Mouse (Mus musculus): ENCODE data around the gene Pex6. TPM values are rescaled to one million over a fixed set of nuclear protein-coding genes. Genes with fewer than 3 reads are reported as not detected.

Pex6 gene
- polyA plus RNA-seq, 1 experiment from 2014 or later: 38.0 TPM

- H3K4me3 ChIP-seq: peak overlapping the region; percentile 93
- H3K36me3 ChIP-seq: peaks cover 7% of the 10 kb centered on the region
- 3% methylated on average over 40 of the region's 41 CpGs for WGBS
- peak overlapping the region; percentile 79 for H3K4me2 ChIP-seq (replicated peaks)
- peaks cover 39% of the 10 kb centered on the region for H3K4me1 ChIP-seq
- peak overlapping the region; percentile 91 for H3K27ac ChIP-seq
- peak; percentile 85 for ATAC-seq (ENCODE audit: low FRiP score)
- H3K9me3 ChIP-seq (replicated peaks): no peaks in the 10 kb centered on the region
- H3K9ac ChIP-seq: peak overlapping the region; percentile 93
- no peaks in the 10 kb centered on the region for H3K27me3 ChIP-seq
These were observed 7.0 kb upstream of the Pex6 start for GRCm38 (mm10) chr17:46703971-46704886.

- H3K4me2 ChIP-seq (replicated peaks): peak within 1 kb of the TSS; percentile 79
- no peaks in the 10 kb centered on the region for H3K27me3 ChIP-seq
- no peaks in the 10 kb centered on the region for H3K9me3 ChIP-seq (replicated peaks)
- peaks cover 39% of the 10 kb centered on the region for H3K4me1 ChIP-seq
- H3K36me3 ChIP-seq: no peaks in the 10 kb centered on the region
- peak within 1 kb of the TSS; percentile 93 for H3K4me3 ChIP-seq
- WGBS: 2% methylated on average over 48 of the region's 48 CpGs
- peak within 1 kb of the TSS; percentile 93 for H3K9ac ChIP-seq
- peak within 1 kb of the TSS; percentile 92 for H3K27ac ChIP-seq
- peak; percentile 95 for ATAC-seq (ENCODE audit: low FRiP score)
These were observed 6.1 kb upstream of the Pex6 start, which contains the start of gene Ppp2r5d for GRCm38 (mm10) chr17:46704887-46705835. Ppp2r5d (minus strand) TSS chr17:46705111.

- Histone ChIP-seq H3K4me3 (no peak overlapping the region), H3K9ac (no peak overlapping the region), H3K4me2 (replicated peaks) (no peak overlapping the region), H3K27ac (no peak overlapping the region), H3K36me3 (no peaks in the 10 kb centered on the region), H3K4me1 (peaks cover 35% of the 10 kb centered on the region), H3K9me3 (replicated peaks) (no peaks in the 10 kb centered on the region), H3K27me3 (no peaks in the 10 kb centered on the region)
- no peak for ATAC-seq (ENCODE audit: low FRiP score)
- 94% methylated on average over 14 of the region's 14 CpGs for WGBS
These were observed 4.7 kb upstream of the Pex6 start for GRCm38 (mm10) chr17:46706375-46707089.

GRCm38 (mm10) chr17:46711612-46712271 is 479 bp downstream of the Pex6 start:
- peaks cover 20% of the 10 kb centered on the region for H3K4me1 ChIP-seq

GRCm38 (mm10) chr17:46712442-46712841 is 1.2 kb downstream of the Pex6 start:
- Histone ChIP-seq H3K9ac (peak overlapping the region; percentile 96), H3K36me3 (peaks cover 38% of the 10 kb centered on the region), H3K27me3 (no peaks in the 10 kb centered on the region), H3K4me3 (peak overlapping the region; percentile 100), H3K4me1 (peaks cover 17% of the 10 kb centered on the region), H3K9me3 (replicated peaks) (no peaks in the 10 kb centered on the region), H3K4me2 (replicated peaks) (peak overlapping the region; percentile 100), H3K27ac (no peak overlapping the region)
- WGBS: 73% methylated on average over 7 of the region's 7 CpGs
- no peak for ATAC-seq (ENCODE audit: low FRiP score)

More at GRCm38 (mm10) chr17:46711612-46712271, 479 bp downstream of the Pex6 start:
- Histone ChIP-seq H3K27ac (peak overlapping the region; percentile 76), H3K4me3 (peak overlapping the region; percentile 100), H3K9ac (peak overlapping the region; percentile 96), H3K9me3 (replicated peaks) (no peaks in the 10 kb centered on the region), H3K36me3 (peaks cover 33% of the 10 kb centered on the region), H3K4me2 (replicated peaks) (peak overlapping the region; percentile 100), H3K27me3 (no peaks in the 10 kb centered on the region)
- under 1% methylated on average over 76 of the region's 76 CpGs for WGBS
- peak; percentile 70 for ATAC-seq (ENCODE audit: low FRiP score)

GRCm38 (mm10) chr17:46713849-46714248 is 2.6 kb downstream of the Pex6 start:
- peaks cover 17% of the 10 kb centered on the region for H3K4me1 ChIP-seq
- H3K27me3 ChIP-seq: no peaks in the 10 kb centered on the region
- WGBS: 90% methylated on average over 9 of the region's 9 CpGs
- H3K9ac ChIP-seq: no peak overlapping the region
- no peak overlapping the region for H3K4me2 ChIP-seq (replicated peaks)
- H3K27ac ChIP-seq: no peak overlapping the region
- no peak overlapping the region for H3K4me3 ChIP-seq
- no peak for ATAC-seq (ENCODE audit: low FRiP score)
- H3K36me3 ChIP-seq: peaks cover 38% of the 10 kb centered on the region
- H3K9me3 ChIP-seq (replicated peaks): no peaks in the 10 kb centered on the region

GRCm38 (mm10) chr17:46714756-46715481 is 3.7 kb downstream of the Pex6 start:
- ATAC-seq (ENCODE audit: low FRiP score): no peak
- no peak overlapping the region for H3K27ac ChIP-seq
- no peaks in the 10 kb centered on the region for H3K27me3 ChIP-seq
- H3K36me3 ChIP-seq: peaks cover 38% of the 10 kb centered on the region
- WGBS: 94% methylated on average over 11 of the region's 11 CpGs
- peaks cover 17% of the 10 kb centered on the region for H3K4me1 ChIP-seq
- H3K9ac ChIP-seq: no peak overlapping the region
- H3K9me3 ChIP-seq (replicated peaks): no peaks in the 10 kb centered on the region
- no peak overlapping the region for H3K4me2 ChIP-seq (replicated peaks)
- H3K4me3 ChIP-seq: no peak overlapping the region

GRCm38 (mm10) chr17:46721077-46721476 is 9.8 kb downstream of the Pex6 start:
- H3K27me3 ChIP-seq: no peaks in the 10 kb centered on the region
- no peak overlapping the region for H3K27ac ChIP-seq
- no peak for ATAC-seq (ENCODE audit: low FRiP score)
- no peaks in the 10 kb centered on the region for H3K9me3 ChIP-seq (replicated peaks)
- 88% methylated on average over 7 of the region's 7 CpGs for WGBS
- H3K36me3 ChIP-seq: peaks cover 49% of the 10 kb centered on the region
- H3K4me1 ChIP-seq: no peaks in the 10 kb centered on the region
- no peak overlapping the region for H3K9ac ChIP-seq
- H3K4me2 ChIP-seq (replicated peaks): no peak overlapping the region
- no peak overlapping the region for H3K4me3 ChIP-seq

GRCm38 (mm10) chr17:46724477-46725084 is 13.3 kb downstream of the Pex6 start:
- no peak overlapping the region for H3K27ac ChIP-seq

GRCm38 (mm10) chr17:46725273-46725672 is 14.0 kb downstream of the Pex6 start:
- no peak overlapping the region for H3K9ac ChIP-seq
- no peak for ATAC-seq (ENCODE audit: low FRiP score)
- H3K27me3 ChIP-seq: peaks cover 21% of the 10 kb centered on the region
- 47% methylated on average over 9 of the region's 9 CpGs for WGBS
- peaks cover 40% of the 10 kb centered on the region for H3K36me3 ChIP-seq
- H3K4me3 ChIP-seq: no peak overlapping the region
- H3K9me3 ChIP-seq (replicated peaks): no peaks in the 10 kb centered on the region
- H3K4me1 ChIP-seq: 0 out of 2 replicates have a peak, but pooled peaks cover 3% of the 10 kb centered on the region
- no peak overlapping the region for H3K4me2 ChIP-seq (replicated peaks)
- H3K27ac ChIP-seq: no peak overlapping the region

More at GRCm38 (mm10) chr17:46724477-46725084, 13.3 kb downstream of the Pex6 start:
- H3K4me2 ChIP-seq (replicated peaks): no peak overlapping the region
- no peak overlapping the region for H3K9ac ChIP-seq
- ATAC-seq (ENCODE audit: low FRiP score): no peak
- no peaks in the 10 kb centered on the region for H3K9me3 ChIP-seq (replicated peaks)
- 90% methylated on average over 14 of the region's 20 CpGs for whole genome bisulfite sequencing
- H3K36me3 ChIP-seq: peaks cover 40% of the 10 kb centered on the region
- H3K27me3 ChIP-seq: peaks cover 18% of the 10 kb centered on the region
- H3K4me3 ChIP-seq: no peak overlapping the region
- 0 out of 2 replicates have a peak, but pooled peaks cover 3% of the 10 kb centered on the region for H3K4me1 ChIP-seq
